Mouse (Mus musculus): Measurements from ENCODE around the gene Camsap3. TPM values are rescaled to one million over a fixed set of nuclear protein-coding genes. Genes with fewer than 3 reads are reported as not detected.

Camsap3 gene
- total RNA-seq, 2 experiments from 2014 or later, result 0.82 TPM; not detected in 1

GRCm38 (mm10) chr8:3654726-3655508, 67.8 kb downstream of the Camsap3 start:
- ATAC-seq (replicated peaks; ENCODE audit: poor library complexity, severe bottlenecking), result no peak

GRCm38 (mm10) chr8:3655526-3655925, 68.4 kb downstream of the Camsap3 start, which contains the start of gene Retn:
Gene Retn (plus strand): TSS chr8:3655770.
- no peak for ATAC-seq (replicated peaks; ENCODE audit: poor library complexity, severe bottlenecking)

- ATAC-seq (replicated peaks; ENCODE audit: poor library complexity, severe bottlenecking), result 0 out of 2 replicates have a peak, but pooled peaks have one; percentile 9
Measured at GRCm38 (mm10) chr8:3656725-3657381, 69.8 kb downstream of the Camsap3 start.

Other genes with a start within 250 kb of the Camsap3 start
- gene A430078G23Rik, start 233.9 kb upstream of the Camsap3 start, total RNA-seq (2014; fragmentation: Nextera tagmentation), result 18.7 and 25.6 TPM in 2 replicates
- gene A430078G23Rik, start 233.9 kb upstream of the Camsap3 start, total RNA-seq (2017), result 10.5 and 14.7 TPM in 2 replicates
- 29.1 and 36.5 TPM in 2 replicates for gene Arhgef18, start 194.3 kb upstream of the Camsap3 start, total RNA-seq (2014; fragmentation: Nextera tagmentation)
- 24.7 and 25.2 TPM in 2 replicates for gene Arhgef18, start 194.3 kb upstream of the Camsap3 start, total RNA-seq (2017)
- gene Pex11g, start 119.6 kb upstream of the Camsap3 start, total RNA-seq (2014; fragmentation: Nextera tagmentation), result 2.3 and 2.8 TPM in 2 replicates
- 1.6 and 3.4 TPM in 2 replicates for gene Pex11g, start 119.6 kb upstream of the Camsap3 start, total RNA-seq (2017)
- not detected in 2 replicates for gene Tex45, start 116.4 kb upstream of the Camsap3 start, total RNA-seq (2014; fragmentation: Nextera tagmentation)
- not detected in 2 replicates for gene Tex45, start 116.4 kb upstream of the Camsap3 start, total RNA-seq (2017)
- gene Zfp358, start 94.2 kb upstream of the Camsap3 start, total RNA-seq (2014; fragmentation: Nextera tagmentation), result 11.8 and 17.0 TPM in 2 replicates
- gene Zfp358, start 94.2 kb upstream of the Camsap3 start, total RNA-seq (2017), result 3.3 and 5.0 TPM in 2 replicates
- 26.7 and 55.5 TPM in 2 replicates for gene Mcoln1, start 86.8 kb upstream of the Camsap3 start, total RNA-seq (2014; fragmentation: Nextera tagmentation)
- gene Mcoln1, start 86.8 kb upstream of the Camsap3 start, total RNA-seq (2017), result 21.8 and 41.5 TPM in 2 replicates
- gene Pnpla6, start 71.9 kb upstream of the Camsap3 start, total RNA-seq (2014; fragmentation: Nextera tagmentation), result 39.0 and 39.4 TPM in 2 replicates
- gene Pnpla6, start 71.9 kb upstream of the Camsap3 start, total RNA-seq (2017), result 11.8 and 16.8 TPM in 2 replicates
- gene C330021F23Rik, start 19.3 kb upstream of the Camsap3 start, total RNA-seq (2014; fragmentation: Nextera tagmentation), result not detected in 2 replicates
- gene C330021F23Rik, start 19.3 kb upstream of the Camsap3 start, total RNA-seq (2017), result 0.43 TPM in 1 of 2 replicates, not detected in the other
- 33.1 and 35.2 TPM in 2 replicates for gene Xab2, start 34.0 kb downstream of the Camsap3 start, total RNA-seq (2014; fragmentation: Nextera tagmentation)
- gene Xab2, start 34.0 kb downstream of the Camsap3 start, total RNA-seq (2017), result 44.9 and 51.3 TPM in 2 replicates
- gene Pet100, start 34.3 kb downstream of the Camsap3 start, total RNA-seq (2014; fragmentation: Nextera tagmentation), result 118 and 132 TPM in 2 replicates
- 141 and 273 TPM in 2 replicates for gene Pet100, start 34.3 kb downstream of the Camsap3 start, total RNA-seq (2017)
- not detected in 2 replicates for gene Pcp2, start 38.3 kb downstream of the Camsap3 start, total RNA-seq (2014; fragmentation: Nextera tagmentation)
- not detected in 2 replicates for gene Pcp2, start 38.3 kb downstream of the Camsap3 start, total RNA-seq (2017)
- gene Stxbp2, start 43.7 kb downstream of the Camsap3 start, total RNA-seq (2014; fragmentation: Nextera tagmentation), result 194 and 226 TPM in 2 replicates
- gene Stxbp2, start 43.7 kb downstream of the Camsap3 start, total RNA-seq (2017), result 109 and 135 TPM in 2 replicates
- 0.73 TPM in 1 of 2 replicates, not detected in the other for gene Retn, start 68.5 kb downstream of the Camsap3 start, total RNA-seq (2014; fragmentation: Nextera tagmentation)
- gene Retn, start 68.5 kb downstream of the Camsap3 start, total RNA-seq (2017), result not detected in 2 replicates
- 14.1 and 33.6 TPM in 2 replicates for gene Mcemp1, start 78.5 kb downstream of the Camsap3 start, total RNA-seq (2014; fragmentation: Nextera tagmentation)
- gene Mcemp1, start 78.5 kb downstream of the Camsap3 start, total RNA-seq (2017), result 18.5 and 18.9 TPM in 2 replicates
- 27.9 and 43.5 TPM in 2 replicates for gene Fcor, start 85.1 kb downstream of the Camsap3 start, total RNA-seq (2014; fragmentation: Nextera tagmentation)
- gene Fcor, start 85.1 kb downstream of the Camsap3 start, total RNA-seq (2017), result 13.1 and 14.4 TPM in 2 replicates
- gene Trappc5, start 89.0 kb downstream of the Camsap3 start, total RNA-seq (2014; fragmentation: Nextera tagmentation), result 24.1 and 27.2 TPM in 2 replicates
- 30.9 and 39.8 TPM in 2 replicates for gene Trappc5, start 89.0 kb downstream of the Camsap3 start, total RNA-seq (2017)
- not detected in 2 replicates for gene Fcer2a, start 106.9 kb downstream of the Camsap3 start, total RNA-seq (2014; fragmentation: Nextera tagmentation)
- not detected in 2 replicates for gene Fcer2a, start 106.9 kb downstream of the Camsap3 start, total RNA-seq (2017)
- not detected in 2 replicates for gene Clec4g, start 133.4 kb downstream of the Camsap3 start, total RNA-seq (2014; fragmentation: Nextera tagmentation)
- gene Clec4g, start 133.4 kb downstream of the Camsap3 start, total RNA-seq (2017), result not detected in 2 replicates
- 2.2 TPM in 1 of 2 replicates, not detected in the other for gene Cd209a, start 161.7 kb downstream of the Camsap3 start, total RNA-seq (2014; fragmentation: Nextera tagmentation)
- gene Cd209a, start 161.7 kb downstream of the Camsap3 start, total RNA-seq (2017), result 1.1 and 3.8 TPM in 2 replicates